ENCODE assay signal across 24 mouse cellular contexts in the genomic region with DNA sequence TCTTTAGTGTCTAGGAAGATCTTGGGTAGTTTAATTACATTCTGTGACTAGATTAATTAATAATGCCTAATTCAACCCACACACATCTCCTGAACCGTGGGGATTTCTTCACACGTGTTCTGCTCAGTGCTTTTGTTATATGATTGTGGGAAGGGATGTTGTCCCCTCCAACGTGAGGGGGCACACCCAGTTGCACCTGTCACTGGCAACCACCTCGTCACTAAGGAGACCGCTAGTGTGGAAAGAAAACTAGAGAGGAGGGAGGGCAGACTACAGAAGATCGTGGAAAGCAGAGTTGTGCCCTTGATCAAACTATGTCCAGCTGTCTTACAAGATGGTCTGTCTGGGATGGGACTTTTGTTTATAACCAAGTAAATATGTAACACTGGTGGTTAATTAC. TPM values are rescaled to one million over a fixed set of nuclear protein-coding genes. Genes with fewer than 3 reads are reported as not detected.
"Had no signal": no experiment of that assay in that cellular context is flagged by ENCODE, and none has a peak within 500 bp of the region (broad histone marks: within the 10 kb centered on the region; RNA-seq: fewer than 3 reads in every experiment).

No protein-coding gene starts in this region.

- H3K27me3 ChIP-seq: neural tube, embryonic 12.5 days; neural tube, embryonic 13.5 days; neural tube, embryonic 15.5 days; stomach, embryonic 15.5 days had no signal

- H3K36me3 ChIP-seq: neural tube, embryonic 12.5 days; neural tube, embryonic 13.5 days; neural tube, embryonic 15.5 days; stomach, embryonic 15.5 days had no signal

- H3K27ac ChIP-seq: neural tube, embryonic 12.5 days; neural tube, embryonic 13.5 days; neural tube, embryonic 15.5 days; stomach, embryonic 15.5 days; stomach, postnatal 0 days had no signal

- DNase-seq: retina, postnatal 1 day; right cerebral cortex, adult 18-20 months; right cerebral cortex, postnatal 14 days; right cerebral cortex, postnatal 25 days; right cerebral cortex, postnatal 4 days; spleen, adult 18-20 months; thymus, adult 18-20 months; thymus, adult 2 months; thymus, postnatal 14 days; thymus, postnatal 25 days; thymus, postnatal 36 days; thymus, postnatal 4 days had no signal

- H3K4me3 ChIP-seq: neural tube, embryonic 12.5 days; neural tube, embryonic 13.5 days; neural tube, embryonic 15.5 days; stomach, embryonic 15.5 days had no signal

- H3K9me3 ChIP-seq: neural tube, embryonic 12.5 days; neural tube, embryonic 13.5 days; neural tube, embryonic 15.5 days; stomach, embryonic 15.5 days had no signal

- H3K4me2 ChIP-seq: neural tube, embryonic 12.5 days; neural tube, embryonic 13.5 days; neural tube, embryonic 15.5 days had no signal

- H3K9ac ChIP-seq: neural tube, embryonic 12.5 days; neural tube, embryonic 13.5 days; neural tube, embryonic 15.5 days; stomach, embryonic 15.5 days had no signal

- H3K4me1 ChIP-seq: neural tube, embryonic 12.5 days; stomach, embryonic 15.5 days had no signal

RNA-seq across cellular contexts. Expression of a gene that starts 40.1 kb away (rescaled TPM):
- polyA plus RNA-seq: neural tube, embryonic 13.5 days; neural tube, embryonic 14.5 days; neural tube, embryonic 15.5 days; small intestine, adult 2 months; spleen, adult 2 months; stomach, embryonic 14.5 days; stomach, embryonic 15.5 days; stomach, embryonic 16.5 days; stomach, postnatal 0 days; testis, adult 2 months; urinary bladder, adult 2 months had no signal
